Mouse (Mus musculus) olfactory bulb, adult 2 months (tissue): ENCODE measurements around the gene Padi6.

Experiments
- CTCF ChIP-seq: fragments of 200-500 bp; IDR thresholded peaks from 2 replicates; pipeline ENCODE4 v1.5.1; 2012; ENCODE audit warnings: low read depth, mild to moderate bottlenecking, low read length, moderate library complexity; ENCODE audit not compliant: insufficient read depth
- POLR2A ChIP-seq: fragments of 200-500 bp; IDR thresholded peaks from 2 replicates; pipeline ENCODE4 v1.6.1; 2012; ENCODE audit warnings: mild to moderate bottlenecking, low read depth, low read length, moderate library complexity; ENCODE audit not compliant: insufficient read depth

GRCm38 (mm10) chr4:140785217-140785616 lies 42.8 kb upstream of the Padi6 start:
- TF ChIP-seq POLR2A = no peak
- no peak for TF ChIP-seq CTCF
